In the genomic region with DNA sequence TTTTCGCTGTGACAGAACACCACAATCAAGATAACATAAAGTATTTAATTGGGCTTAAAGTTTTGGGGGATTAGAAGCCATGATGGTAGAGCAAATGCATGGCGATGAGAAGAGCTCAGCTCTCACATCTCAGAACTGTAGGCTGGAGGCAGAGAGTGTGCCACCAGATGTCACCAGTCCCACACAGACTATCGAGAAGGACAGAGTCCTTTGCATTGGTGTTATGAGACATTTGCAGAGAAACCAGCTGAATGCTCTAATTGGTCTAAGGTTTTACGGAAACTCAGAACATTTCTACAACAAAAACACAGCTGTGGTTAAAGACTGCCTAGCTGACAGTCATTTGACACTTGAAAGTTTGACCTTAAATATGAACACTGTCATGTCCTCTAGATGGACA, we compare ENCODE assay signal across 11 mouse cellular contexts. TPM values are rescaled to one million over a fixed set of nuclear protein-coding genes. Genes with fewer than 3 reads are reported as not detected.
DNase-seq lines count a peak whose midpoint lies in the region; ATAC-seq and TF ChIP-seq lines count a peak whose summit lies in the region.
"Had no signal": no experiment of that assay in that cellular context is flagged by ENCODE, and none has a peak within 500 bp of the region (broad histone marks: within the 10 kb centered on the region; RNA-seq: fewer than 3 reads in every experiment).

No protein-coding gene starts in this region.

- DNase-seq in adrenal gland, postnatal 25 days, result peak; percentile 12
- no peak for DNase-seq in adrenal gland, adult (ENCODE audit: inconsistent age in 2 of 2, low spot score in 1 of 2)
- DNase-seq in thymus, postnatal 4 days, result peak; percentile 42
- DNase-seq in thymus, postnatal 25 days, result no peak
- DNase-seq in urinary bladder, postnatal 10 days (ENCODE audit: low spot score), result no peak
- DNase-seq: gastrocnemius, postnatal 36 days; spleen, adult 18-20 months had no signal

- no peak for ATAC-seq in intestine, postnatal 0 days
- no peak for ATAC-seq in intestine, embryonic 15.5 days
- ATAC-seq in erythroid progenitor cell, adult 5-6 weeks (replicated peaks; ENCODE audit: low FRiP score, poor library complexity, severe bottlenecking), result no peak

- no peak overlapping the region for H3K27ac ChIP-seq in intestine, postnatal 0 days (ENCODE audit: low read depth, low read length)
- no peak overlapping the region for H3K27ac ChIP-seq in intestine, embryonic 15.5 days
- H3K27ac ChIP-seq: embryonic facial prominence, embryonic 13.5 days had no signal

- no peak overlapping the region for H3K4me2 ChIP-seq in intestine, postnatal 0 days (replicated peaks; ENCODE audit: low read depth)
- no peak overlapping the region for H3K4me2 ChIP-seq in intestine, embryonic 15.5 days (replicated peaks)
- H3K4me2 ChIP-seq: embryonic facial prominence, embryonic 13.5 days had no signal

- 75% methylated on average over 4 of the region's 4 CpGs for WGBS in intestine, postnatal 0 days
- 80% methylated on average over 4 of the region's 4 CpGs for WGBS in intestine, embryonic 15.5 days

- H3K9ac ChIP-seq in intestine, postnatal 0 days (ENCODE audit: low read depth, low read length), result no peak overlapping the region
- no peak overlapping the region for H3K9ac ChIP-seq in intestine, embryonic 15.5 days
- H3K9ac ChIP-seq: embryonic facial prominence, embryonic 13.5 days had no signal

- no peak overlapping the region for H3K4me3 ChIP-seq in intestine, postnatal 0 days (ENCODE audit: low read depth, low read length)
- H3K4me3 ChIP-seq in intestine, embryonic 15.5 days (replicated peaks), result no peak overlapping the region
- H3K4me3 ChIP-seq: embryonic facial prominence, embryonic 13.5 days had no signal

- peak; percentile 87 for TF ChIP-seq CTCF in intestine, postnatal 0 days (IDR thresholded peaks at IDR 0.05; ENCODE audit: low read depth)

- H3K27me3 ChIP-seq in intestine, postnatal 0 days (replicated peaks; ENCODE audit: control insufficient read depth, insufficient read depth, low read length), result no peaks in the 10 kb centered on the region
- no peaks in the 10 kb centered on the region for H3K27me3 ChIP-seq in intestine, embryonic 15.5 days (replicated peaks)
- H3K27me3 ChIP-seq: embryonic facial prominence, embryonic 13.5 days had no signal

- peaks cover 3% of the 10 kb centered on the region; the same call in 1 of the 2 replicates for H3K4me1 ChIP-seq in intestine, postnatal 0 days (replicated peaks; ENCODE audit: control insufficient read depth, insufficient read depth, low read length)
- peaks cover 10% of the 10 kb centered on the region; the same call in 1 of the 2 replicates for H3K4me1 ChIP-seq in intestine, embryonic 15.5 days (replicated peaks)

- no peaks in the 10 kb centered on the region for H3K9me3 ChIP-seq in intestine, postnatal 0 days (ENCODE audit: control insufficient read depth)
- H3K9me3 ChIP-seq in intestine, embryonic 15.5 days, result no peaks in the 10 kb centered on the region
- H3K9me3 ChIP-seq: embryonic facial prominence, embryonic 13.5 days had no signal

- H3K36me3 ChIP-seq in intestine, postnatal 0 days (ENCODE audit: control insufficient read depth, insufficient read depth), result peaks cover 36% of the 10 kb centered on the region
- H3K36me3 ChIP-seq in intestine, embryonic 15.5 days, result peaks cover under 1% of the 10 kb centered on the region; the same call in 1 of the 2 replicates
- H3K36me3 ChIP-seq: embryonic facial prominence, embryonic 13.5 days had no signal

RNA-seq across cellular contexts. Expression of a gene that starts 44.8 kb away (rescaled TPM):
- 18.7 and 20.0 TPM in 2 replicates for total RNA-seq in adrenal gland, postnatal 25 days (2021)
- polyA plus RNA-seq in intestine, postnatal 0 days (2015; fragmentation: Nextera tagmentation; extraction: Ambion mirVana), result 8.6 TPM in 2 replicates
- 23.2 and 25.8 TPM in 2 replicates for polyA plus RNA-seq in intestine, embryonic 15.5 days (2015; fragmentation: Nextera tagmentation; extraction: Ambion mirVana)
- total RNA-seq in erythroid progenitor cell, adult 5-6 weeks (2015; ENCODE audit: low replicate concordance), result 5.4 and 9.4 TPM in 2 replicates
- 4.0 and 5.7 TPM in 2 replicates for total RNA-seq in erythroid progenitor cell, adult 5-6 weeks (2017; ENCODE audit: low replicate concordance)

RNA-seq across cellular contexts. Expression of a gene that starts 44.8 kb away (rescaled TPM):
- 31.9 and 35.9 TPM in 2 replicates for total RNA-seq in adrenal gland, postnatal 25 days (2021)
- polyA plus RNA-seq in intestine, postnatal 0 days (2015; fragmentation: Nextera tagmentation; extraction: Ambion mirVana), result 6.1 and 6.8 TPM in 2 replicates
- polyA plus RNA-seq in intestine, embryonic 15.5 days (2015; fragmentation: Nextera tagmentation; extraction: Ambion mirVana), result 8.3 and 9.1 TPM in 2 replicates
- total RNA-seq in erythroid progenitor cell, adult 5-6 weeks (2015; ENCODE audit: low replicate concordance), result 7.2 and 12.2 TPM in 2 replicates
- total RNA-seq in erythroid progenitor cell, adult 5-6 weeks (2017; ENCODE audit: low replicate concordance), result 2.0 and 11.7 TPM in 2 replicates

RNA-seq across cellular contexts. Expression of a gene that starts 53.5 kb away (rescaled TPM):
- total RNA-seq in adrenal gland, postnatal 25 days (2021), result 17.3 and 22.9 TPM in 2 replicates
- polyA plus RNA-seq in intestine, postnatal 0 days (2015; fragmentation: Nextera tagmentation; extraction: Ambion mirVana), result 55.3 and 57.8 TPM in 2 replicates
- 54.5 and 58.0 TPM in 2 replicates for polyA plus RNA-seq in intestine, embryonic 15.5 days (2015; fragmentation: Nextera tagmentation; extraction: Ambion mirVana)
- 1.7 TPM in 1 of 2 replicates, not detected in the other for total RNA-seq in erythroid progenitor cell, adult 5-6 weeks (2015; ENCODE audit: low replicate concordance)
- 0.39 TPM in 1 of 2 replicates, not detected in the other for total RNA-seq in erythroid progenitor cell, adult 5-6 weeks (2017; ENCODE audit: low replicate concordance)

Comparison
In these comparisons a context has a peak if more than half of its experiments do, and no peak if none do; other contexts are left out.
1. DNase-seq: peak in adrenal gland, postnatal 25 days (single experiment) and thymus, postnatal 4 days (single experiment); none in adrenal gland, adult (0 of 2), thymus, postnatal 25 days (single experiment) and urinary bladder, postnatal 10 days (single experiment).